Mouse (Mus musculus) midbrain, embryonic 12.5 days (tissue): ENCODE measurements at regions not wholly inside any gene's neighbourhood (a gene's known extent, or its start where the extent isn't known, plus 50 kb on each side); places are given as distances from the start of the nearest gene placed in this dataset.
"Not testable (repeated sequence)": the region's sequence is repeated elsewhere in the genome, so short reads cannot be mapped to it uniquely, and the experiment has no call there.

Source experiments
- ATAC-seq: fragments of 200-750 bp; cut with Nextera tagmentation; 2 replicates; pipeline ENCODE4 v1.8.0; 2017; ENCODE audit warnings: low read depth, moderate TSS enrichment, moderate library complexity; ENCODE audit not compliant: low FRiP score
- H3K27ac ChIP-seq: fragments of 300-500 bp; sonication (generic); replicated peaks from 2 replicates; pipeline ENCODE4 v1.5.1; 2016; ENCODE audit warnings: mild to moderate bottlenecking
- H3K27me3 ChIP-seq: fragments of 300-500 bp; sonication (generic); 2 replicates; pipeline ENCODE4 v1.6.1; 2016; ENCODE audit warnings: mild to moderate bottlenecking
- H3K36me3 ChIP-seq: fragments of 300-500 bp; sonication (generic); 2 replicates; pipeline ENCODE4 v1.6.1; 2016
- H3K4me1 ChIP-seq: fragments of 300-500 bp; sonication (generic); 2 replicates; pipeline ENCODE4 v1.6.1; 2016
- H3K4me2 ChIP-seq: fragments of 300-500 bp; sonication (generic); replicated peaks from 2 replicates; pipeline ENCODE4 v1.6.1; 2016; ENCODE audit warnings: mild to moderate bottlenecking, moderate library complexity
- H3K4me3 ChIP-seq: fragments of 300-500 bp; sonication (generic); 2 replicates; pipeline ENCODE4 v1.5.1; 2016; ENCODE audit warnings: mild to moderate bottlenecking
- H3K9ac ChIP-seq: fragments of 300-500 bp; sonication (generic); replicated peaks from 2 replicates; pipeline ENCODE4 v1.6.1; 2016; ENCODE audit warnings: mild to moderate bottlenecking, moderate library complexity
- H3K9me3 ChIP-seq: fragments of 300-500 bp; sonication (generic); 2 replicates; pipeline ENCODE4 v1.6.1; 2016; ENCODE audit warnings: mild to moderate bottlenecking
- WGBS: fragments of 180-500 bp; shearing (Covaris S2); methylation state at CpG from one replicate; pipeline ENCODE4 v1.1.7; 2016; 5-methylcytosine and 5-hydroxymethylcytosine counted together

GRCm38 (mm10) chr11:48657851-48658250 lies 142.3 kb upstream of the Rack1 start:
- ATAC-seq = no peak
- no peaks in the 10 kb centered on the region for H3K9me3 ChIP-seq
- no peak overlapping the region for H3K27ac ChIP-seq
- H3K9ac ChIP-seq = no peak overlapping the region
- WGBS = 56% methylated on average over 5 of the region's 5 CpGs
- H3K4me3 ChIP-seq = no peak overlapping the region
- H3K36me3 ChIP-seq = no peaks in the 10 kb centered on the region
- no peaks in the 10 kb centered on the region for H3K4me1 ChIP-seq
- H3K27me3 ChIP-seq = no peaks in the 10 kb centered on the region
- no peak overlapping the region for H3K4me2 ChIP-seq

DNA sequence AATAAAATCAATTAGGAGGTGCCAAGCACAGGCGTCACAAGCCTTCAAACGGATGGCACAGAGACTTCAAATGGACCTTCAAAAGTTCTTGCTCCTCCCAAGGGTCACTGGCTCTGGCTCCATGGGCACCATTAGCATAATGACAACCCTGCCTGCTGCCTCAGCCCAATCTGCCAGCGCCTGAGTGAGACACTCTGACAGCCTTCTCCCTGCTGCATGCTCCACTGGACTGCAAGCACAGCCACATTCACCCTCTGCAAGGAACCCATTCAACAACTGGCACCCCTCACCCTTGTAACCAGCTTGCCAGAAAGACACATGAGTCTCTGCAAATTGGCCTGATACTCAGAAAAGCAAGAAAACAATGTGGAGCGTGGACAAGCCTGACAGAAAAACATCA lies 138.5 kb upstream of the Rack1 start:
- no peak for ATAC-seq
- Histone ChIP-seq H3K36me3 (no peaks in the 10 kb centered on the region), H3K4me1 (no peaks in the 10 kb centered on the region), H3K4me2 (no peak overlapping the region), H3K9me3 (no peaks in the 10 kb centered on the region), H3K27me3 (no peaks in the 10 kb centered on the region), H3K9ac (no peak overlapping the region), H3K27ac (no peak overlapping the region), H3K4me3 (no peak overlapping the region)
- 69% methylated on average over 4 of the region's 4 CpGs for WGBS

DNA sequence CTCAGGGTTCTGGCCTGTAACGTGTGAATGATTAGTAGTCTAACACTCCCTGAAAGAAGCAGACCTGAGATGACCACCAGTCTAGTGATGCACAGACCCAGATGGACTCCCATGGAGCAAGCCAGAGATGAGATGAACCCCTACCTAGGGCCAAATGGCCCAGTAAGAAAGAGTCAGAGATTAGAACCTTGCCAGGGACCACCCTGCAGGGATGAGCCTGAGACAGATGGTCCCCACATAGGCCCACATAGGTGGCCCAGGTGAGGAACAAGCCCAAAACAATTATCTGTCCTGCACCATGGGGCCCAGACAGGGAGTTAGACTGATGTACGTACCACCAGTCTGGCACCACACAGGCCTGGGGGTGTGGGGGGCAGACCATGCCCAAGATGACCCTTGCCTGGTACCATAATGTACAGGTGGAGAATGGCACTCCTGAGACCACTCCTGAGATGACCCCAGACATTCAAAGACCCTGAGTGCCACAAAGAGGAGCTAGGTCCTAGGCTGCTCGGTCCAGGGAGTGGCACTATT lies 115.3 kb upstream of the Rack1 start:
- peak; percentile 41; the same call in 1 of the 2 replicates for ATAC-seq
- no peak overlapping the region for H3K4me3 ChIP-seq
- H3K4me1 ChIP-seq = no peaks in the 10 kb centered on the region
- H3K27ac ChIP-seq = no peak overlapping the region
- WGBS = 78% methylated on average over 3 of the region's 3 CpGs
- H3K9ac ChIP-seq = no peak overlapping the region
- no peaks in the 10 kb centered on the region for H3K36me3 ChIP-seq
- H3K27me3 ChIP-seq = no peaks in the 10 kb centered on the region
- no peak overlapping the region for H3K4me2 ChIP-seq
- H3K9me3 ChIP-seq = no peaks in the 10 kb centered on the region

DNA sequence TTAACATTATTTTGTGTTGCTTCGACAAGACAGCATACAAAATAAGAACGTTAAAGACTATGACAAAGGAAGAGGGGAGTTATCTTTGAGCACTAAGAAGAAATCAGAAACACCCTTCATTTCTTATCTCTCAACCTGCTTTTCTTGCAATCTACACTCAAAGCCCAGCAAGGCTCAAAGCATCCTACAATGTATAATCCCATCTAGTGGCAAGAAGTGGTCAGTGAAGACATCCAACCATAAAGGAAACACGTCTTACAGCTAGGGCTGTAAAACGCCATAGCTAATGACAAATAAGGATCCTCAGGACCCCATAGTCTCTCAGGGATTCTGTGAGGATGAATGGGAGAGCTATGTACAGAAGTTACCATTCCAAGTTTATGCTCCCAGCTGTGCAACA lies 110.1 kb upstream of the Rack1 start:
- H3K9ac ChIP-seq = no peak overlapping the region
- no peak overlapping the region for H3K4me2 ChIP-seq
- no peak overlapping the region for H3K4me3 ChIP-seq
- no peaks in the 10 kb centered on the region for H3K4me1 ChIP-seq
- H3K9me3 ChIP-seq = no peaks in the 10 kb centered on the region
- WGBS = 84% methylated on average over 4 of the region's 4 CpGs
- no peak overlapping the region for H3K27ac ChIP-seq
- no peaks in the 10 kb centered on the region for H3K27me3 ChIP-seq
- ATAC-seq = no peak
- H3K36me3 ChIP-seq = no peaks in the 10 kb centered on the region

DNA sequence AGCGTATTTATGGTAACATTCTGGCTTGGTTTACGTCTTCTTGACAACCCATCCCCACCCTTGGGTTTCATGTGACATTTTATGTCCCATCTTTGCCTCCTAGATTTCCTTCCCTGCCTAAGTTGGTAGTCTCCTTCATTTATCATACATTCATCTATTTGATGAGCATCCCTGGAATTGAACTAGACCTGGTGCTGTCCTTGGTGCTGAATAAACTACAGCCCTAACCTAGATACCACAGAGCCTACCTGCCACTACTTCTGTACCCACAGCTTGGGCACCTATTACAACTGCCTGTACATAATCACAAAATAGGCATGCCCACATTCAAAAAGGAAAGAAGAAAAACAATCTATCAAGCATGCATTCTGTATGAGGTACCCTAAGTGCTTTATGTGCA lies 103.8 kb upstream of the Rack1 start:
- H3K27ac ChIP-seq = no peak overlapping the region
- no peaks in the 10 kb centered on the region for H3K27me3 ChIP-seq
- no peak overlapping the region for H3K4me2 ChIP-seq
- H3K4me3 ChIP-seq = no peak overlapping the region
- no peak overlapping the region for H3K9ac ChIP-seq
- H3K36me3 ChIP-seq = no peaks in the 10 kb centered on the region
- no peaks in the 10 kb centered on the region for H3K9me3 ChIP-seq
- WGBS = 79% methylated on average over 2 of the region's 2 CpGs
- no peaks in the 10 kb centered on the region for H3K4me1 ChIP-seq
- ATAC-seq = no peak

DNA sequence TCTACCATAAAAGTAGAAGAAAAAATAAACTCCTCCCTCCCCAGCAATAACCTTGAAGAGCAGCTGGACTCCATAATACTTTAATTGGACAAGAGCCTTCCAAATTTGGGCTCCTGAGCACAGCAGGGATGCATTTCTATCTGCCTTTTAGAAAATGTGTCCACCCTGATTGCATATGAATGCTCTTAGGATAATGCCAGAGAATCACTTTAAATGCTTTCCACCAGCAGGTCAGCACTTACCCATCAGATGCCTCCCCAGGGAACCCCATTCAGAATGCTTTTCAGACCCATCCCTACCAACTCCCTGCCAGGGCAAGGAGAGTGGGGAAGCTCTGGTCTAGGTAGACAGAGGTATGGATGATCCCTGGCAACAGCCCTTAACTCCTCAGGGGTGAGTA lies 102.9 kb upstream of the Rack1 start:
- H3K36me3 ChIP-seq = no peaks in the 10 kb centered on the region
- no peak for ATAC-seq
- H3K4me3 ChIP-seq = no peak overlapping the region
- H3K4me1 ChIP-seq = no peaks in the 10 kb centered on the region
- no peaks in the 10 kb centered on the region for H3K9me3 ChIP-seq
- no peak overlapping the region for H3K9ac ChIP-seq
- H3K4me2 ChIP-seq = no peak overlapping the region
- H3K27me3 ChIP-seq = no peaks in the 10 kb centered on the region
- no peak overlapping the region for H3K27ac ChIP-seq

DNA sequence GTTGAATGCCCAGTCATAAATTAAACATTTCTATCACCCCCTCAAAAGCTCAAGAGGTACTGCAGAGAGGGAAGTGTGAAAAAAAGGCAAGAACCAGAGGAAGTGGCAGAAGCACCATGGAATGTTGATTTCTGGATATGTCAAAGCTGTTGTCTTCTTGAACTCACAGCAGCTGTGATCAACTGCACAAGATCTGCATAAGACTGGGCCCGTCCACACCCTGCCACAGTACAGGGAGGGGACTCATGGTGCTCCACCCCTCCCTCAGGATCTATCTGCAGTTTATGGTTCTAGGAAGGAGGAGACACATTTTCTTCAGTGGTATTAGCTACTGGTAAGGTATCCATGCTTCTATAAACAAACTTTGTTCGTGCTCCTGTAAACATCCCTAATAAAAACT lies 92.9 kb upstream of the Rack1 start:
- no peaks in the 10 kb centered on the region for H3K27me3 ChIP-seq
- H3K27ac ChIP-seq = no peak overlapping the region
- no peaks in the 10 kb centered on the region for H3K36me3 ChIP-seq
- WGBS = 73% methylated on average over 2 of the region's 2 CpGs
- no peaks in the 10 kb centered on the region for H3K9me3 ChIP-seq
- no peak overlapping the region for H3K4me3 ChIP-seq
- no peak overlapping the region for H3K4me2 ChIP-seq
- H3K4me1 ChIP-seq = no peaks in the 10 kb centered on the region
- H3K9ac ChIP-seq = no peak overlapping the region
- no peak for ATAC-seq

- 93% methylated on average over 4 of the region's 4 CpGs for WGBS
- no peak for ATAC-seq
- H3K9me3 ChIP-seq = no peaks in the 10 kb centered on the region
- no peak overlapping the region for H3K27ac ChIP-seq
- H3K9ac ChIP-seq = no peak overlapping the region
- H3K36me3 ChIP-seq = no peaks in the 10 kb centered on the region
- no peaks in the 10 kb centered on the region for H3K4me1 ChIP-seq
- no peak overlapping the region for H3K4me3 ChIP-seq
- no peaks in the 10 kb centered on the region for H3K27me3 ChIP-seq
- no peak overlapping the region for H3K4me2 ChIP-seq
Observed at GRCm38 (mm10) chr11:48710972-48711371, 89.2 kb upstream of the Rack1 start.

DNA sequence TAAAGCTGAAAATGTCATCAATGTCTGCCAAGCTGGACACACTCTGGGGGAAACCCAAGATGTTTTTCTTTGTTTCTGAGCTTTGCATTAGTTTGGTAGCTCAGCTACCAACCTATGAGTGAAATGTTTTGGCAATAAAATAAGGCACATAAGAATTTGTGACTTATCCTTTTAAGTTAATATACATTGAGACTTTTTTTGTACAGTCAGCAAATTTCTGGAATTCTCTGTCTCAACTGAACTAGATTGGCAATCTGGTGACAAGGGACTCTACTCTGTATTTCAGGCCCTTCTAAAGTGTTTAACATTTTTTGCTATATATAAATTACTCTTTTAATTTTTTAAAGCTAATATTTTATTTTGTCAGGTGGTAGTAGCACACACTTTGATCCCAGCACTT lies 76.1 kb upstream of the Rack1 start:
- no peak for ATAC-seq
- no peaks in the 10 kb centered on the region for H3K36me3 ChIP-seq
- H3K4me3 ChIP-seq = no peak overlapping the region
- H3K9me3 ChIP-seq = no peaks in the 10 kb centered on the region
- H3K27ac ChIP-seq = no peak overlapping the region
- no peak overlapping the region for H3K4me2 ChIP-seq
- no peaks in the 10 kb centered on the region for H3K27me3 ChIP-seq
- no peaks in the 10 kb centered on the region for H3K4me1 ChIP-seq
- no peak overlapping the region for H3K9ac ChIP-seq

GRCm38 (mm10) chr11:48730826-48731225 lies 69.3 kb upstream of the Rack1 start:
- not testable (repeated sequence) for H3K4me2 ChIP-seq, H3K36me3 ChIP-seq, H3K4me1 ChIP-seq, H3K27me3 ChIP-seq, H3K27ac ChIP-seq, H3K9ac ChIP-seq, H3K9me3 ChIP-seq, H3K4me3 ChIP-seq, ATAC-seq
- 81% methylated on average over 4 of the region's 4 CpGs for WGBS

GRCm38 (mm10) chr11:48746503-48746902 lies 53.6 kb upstream of the Rack1 start:
- H3K36me3 ChIP-seq = no peaks in the 10 kb centered on the region
- H3K4me3 ChIP-seq = no peak overlapping the region
- ATAC-seq = no peak
- 0 out of 2 replicates have a peak, but pooled peaks cover 4% of the 10 kb centered on the region for H3K9me3 ChIP-seq
- H3K27me3 ChIP-seq = no peaks in the 10 kb centered on the region
- WGBS = 96% methylated on average over 1 of the region's 1 CpGs
- H3K4me1 ChIP-seq = no peaks in the 10 kb centered on the region
- H3K9ac ChIP-seq = no peak overlapping the region
- H3K4me2 ChIP-seq = no peak overlapping the region
- no peak overlapping the region for H3K27ac ChIP-seq

DNA sequence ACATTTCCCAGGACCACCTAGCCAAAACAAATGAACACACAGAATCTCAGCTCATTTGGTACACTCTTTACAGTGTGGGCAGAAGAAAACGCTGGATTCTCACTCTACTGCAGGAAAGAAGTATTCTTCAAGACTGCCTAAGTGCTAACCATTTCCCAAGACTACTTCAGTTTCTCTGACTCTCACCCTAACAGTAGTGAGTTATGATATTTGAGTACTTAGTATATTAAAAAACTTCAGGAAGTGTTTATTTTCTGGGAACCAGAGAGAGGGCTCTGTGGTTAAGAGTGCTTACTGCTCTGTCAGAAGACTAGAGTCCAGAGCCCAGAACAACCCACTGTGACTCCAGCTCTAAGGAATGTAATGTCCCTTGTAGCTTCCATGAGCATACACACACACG lies 52.1 kb upstream of the Rack1 start:
- Histone ChIP-seq H3K9me3 (0 out of 2 replicates have a peak, but pooled peaks cover 4% of the 10 kb centered on the region), H3K36me3 (no peaks in the 10 kb centered on the region), H3K9ac (no peak overlapping the region), H3K27me3 (no peaks in the 10 kb centered on the region), H3K4me1 (no peaks in the 10 kb centered on the region), H3K4me3 (no peak overlapping the region), H3K27ac (no peak overlapping the region), H3K4me2 (no peak overlapping the region)
- 82% methylated on average over 2 of the region's 2 CpGs for WGBS
- no peak for ATAC-seq
